Mouse (Mus musculus) midbrain, embryonic 11.5 days (tissue): ENCODE data around the gene Pnma1. TPM values are rescaled to one million over a fixed set of nuclear protein-coding genes. Genes with fewer than 3 reads are reported as not detected.

Experiments used
- ATAC-seq: fragments of 200-750 bp; cut with Nextera tagmentation; 2 replicates; pipeline ENCODE4 v1.8.0; 2017; ENCODE audit warnings: moderate TSS enrichment, moderate library complexity; ENCODE audit not compliant: low FRiP score
- DNase-seq: peaks from one replicate; pipeline ENCODE4 v3.0.0; 2015; ENCODE audit warnings: low spot score; ENCODE audit errors: missing footprints
- H3K27ac ChIP-seq: fragments of 300-500 bp; sonication (generic); 2 replicates; pipeline ENCODE4 v1.5.1; 2014; ENCODE audit warnings: low read depth, low read length
- H3K27me3 ChIP-seq: fragments of 300-500 bp; sonication (generic); 2 replicates; pipeline ENCODE4 v1.6.1; 2014; ENCODE audit warnings: mild to moderate bottlenecking, low read length, moderate library complexity, mixed read lengths; ENCODE audit not compliant: control insufficient read depth, insufficient read depth
- H3K36me3 ChIP-seq: fragments of 300-500 bp; sonication (generic); 2 replicates; pipeline ENCODE4 v1.6.1; 2014; ENCODE audit warnings: mild to moderate bottlenecking, low read length, moderate library complexity, mixed read lengths; ENCODE audit not compliant: control insufficient read depth, insufficient read depth
- H3K4me1 ChIP-seq: fragments of 300-500 bp; sonication (generic); 2 replicates; pipeline ENCODE4 v1.6.1; 2014; ENCODE audit warnings: low read length; ENCODE audit not compliant: control insufficient read depth, insufficient read depth
- H3K4me2 ChIP-seq: fragments of 300-500 bp; sonication (generic); 2 replicates; pipeline ENCODE4 v1.6.1; 2014; ENCODE audit warnings: mild to moderate bottlenecking, moderate library complexity
- H3K4me3 ChIP-seq: fragments of 300-500 bp; sonication (generic); 2 replicates; pipeline ENCODE4 v1.5.1; 2014; ENCODE audit warnings: low read depth, low read length
- H3K9ac ChIP-seq: fragments of 300-500 bp; sonication (generic); 2 replicates; pipeline ENCODE4 v1.6.1; 2014; ENCODE audit warnings: low read length
- H3K9me3 ChIP-seq: fragments of 300-500 bp; sonication (generic); 2 replicates; pipeline ENCODE4 v1.6.1; 2016; ENCODE audit warnings: low read length; ENCODE audit not compliant: control insufficient read depth
- WGBS: fragments of 180-500 bp; shearing (Covaris S2); extraction: QIAGEN DNeasy Blood & Tissue Kit; methylation state at CpG from one replicate; pipeline ENCODE4 v1.1.7; 2014; 5-methylcytosine and 5-hydroxymethylcytosine counted together
- polyA plus RNA-seq: library from polyadenylated mRNA; unstranded; fragments of >200 nt; fragmentation: Nextera tagmentation; extraction: Ambion mirVana; gene quantifications from 2 replicates; pipeline ENCODE4 v1.2.1, GENCODE M21; 2014

Pnma1 gene
- polyA plus RNA-seq, 1 experiment from 2014 or later: 3.4 TPM

DNA sequence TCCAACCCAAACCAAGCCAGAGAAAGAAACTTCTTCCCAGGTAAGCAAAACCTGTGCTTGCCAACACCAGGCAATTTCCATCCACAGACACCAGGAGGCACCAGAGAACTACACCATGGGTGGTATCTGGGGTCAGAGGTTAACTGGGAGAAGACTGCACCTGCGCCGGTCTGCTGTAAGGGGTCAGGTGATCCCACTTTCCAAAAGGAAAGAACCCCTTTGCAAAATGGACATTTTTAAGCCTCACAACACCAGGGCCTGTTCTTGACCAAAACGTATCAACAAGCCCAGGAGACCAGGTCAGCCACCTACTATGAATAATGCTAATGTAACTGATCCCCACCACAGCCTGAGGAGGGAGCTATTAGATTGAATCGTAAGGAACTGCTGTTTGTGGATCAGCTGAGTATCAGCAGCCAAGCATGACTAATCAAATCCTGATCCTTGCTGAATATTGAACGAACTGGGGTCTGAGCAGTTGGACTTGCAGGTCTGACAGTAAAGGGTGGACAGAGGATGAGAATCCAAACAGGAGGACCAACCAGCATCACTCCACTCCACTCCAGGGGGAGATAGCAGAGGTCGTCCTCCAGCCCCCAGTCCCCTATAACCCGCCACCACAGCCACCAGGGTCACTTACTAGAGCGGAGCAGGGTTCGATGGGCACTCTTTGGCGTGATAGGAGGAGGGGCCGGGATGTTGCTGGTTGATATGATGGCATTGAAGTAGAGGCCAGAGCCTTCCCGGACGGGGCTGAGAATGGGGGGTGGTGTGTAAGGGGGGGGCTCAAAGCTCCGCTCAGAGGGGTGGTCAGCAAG is 13.5 kb upstream of the Pnma1 start:
- peaks cover 3% of the 10 kb centered on the region; the same call in 1 of the 2 replicates for H3K4me1 ChIP-seq
- no peaks in the 10 kb centered on the region for H3K9me3 ChIP-seq
- H3K27ac ChIP-seq: no peak overlapping the region
- DNase-seq (peak; percentile 89), ATAC-seq (peak; percentile 55)
- 72% methylated on average over 14 of the region's 14 CpGs for WGBS
- peaks cover 3% of the 10 kb centered on the region; the same call in 1 of the 2 replicates for H3K36me3 ChIP-seq
- H3K9ac ChIP-seq: no peak overlapping the region
- no peaks in the 10 kb centered on the region for H3K27me3 ChIP-seq
- H3K4me2 ChIP-seq: no peak overlapping the region
- H3K4me3 ChIP-seq: no peak overlapping the region

DNA sequence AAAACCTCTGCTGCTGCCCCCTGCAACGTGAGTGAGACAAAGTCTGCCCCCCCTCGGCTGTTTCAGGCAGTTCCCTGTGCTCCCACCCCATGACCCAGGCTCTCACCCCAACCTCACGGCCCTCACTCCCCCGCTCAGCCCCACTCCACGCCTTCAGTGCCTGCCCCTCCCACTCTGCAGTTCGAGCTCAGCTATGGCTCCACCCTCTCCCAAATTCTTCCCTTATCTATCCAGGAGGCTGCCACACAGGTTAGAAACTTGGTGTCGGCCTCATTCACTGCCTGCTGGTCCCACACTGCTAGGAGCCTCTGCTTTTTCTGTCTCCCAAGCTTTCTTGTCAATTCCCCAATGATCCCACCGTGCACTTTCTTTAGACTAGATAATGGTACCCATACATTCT is 12.8 kb upstream of the Pnma1 start:
- H3K27ac ChIP-seq: no peak overlapping the region
- peaks cover 3% of the 10 kb centered on the region; the same call in 1 of the 2 replicates for H3K36me3 ChIP-seq
- H3K27me3 ChIP-seq: no peaks in the 10 kb centered on the region
- no peak overlapping the region for H3K4me3 ChIP-seq
- ATAC-seq: no peak
- no peak overlapping the region for H3K9ac ChIP-seq
- H3K4me1 ChIP-seq: peaks cover 3% of the 10 kb centered on the region; the same call in 1 of the 2 replicates
- H3K4me2 ChIP-seq: no peak overlapping the region
- 80% methylated on average over 8 of the region's 8 CpGs for WGBS
- no peak for DNase-seq
- no peaks in the 10 kb centered on the region for H3K9me3 ChIP-seq

DNA sequence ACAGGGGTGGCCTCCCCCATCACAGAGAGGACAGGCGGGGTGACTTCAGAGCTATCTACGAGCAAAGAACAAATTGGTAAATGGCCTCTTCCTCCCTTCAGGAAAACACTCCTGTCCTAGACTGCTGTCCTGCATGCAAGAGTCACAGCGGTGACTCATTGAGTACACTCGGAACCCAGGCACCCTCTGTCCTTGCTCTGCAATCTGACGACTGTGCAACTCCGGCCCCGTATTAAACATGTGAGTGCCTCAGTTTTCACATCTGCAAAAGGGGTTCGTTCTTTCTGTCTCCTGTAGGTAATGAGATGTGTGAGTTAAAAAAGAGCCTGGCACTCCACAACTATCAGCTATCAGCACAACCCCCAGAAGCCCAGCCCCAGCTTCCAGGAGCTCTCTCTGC is 12.2 kb upstream of the Pnma1 start:
- Histone ChIP-seq H3K36me3 (peaks cover 4% of the 10 kb centered on the region; the same call in 1 of the 2 replicates), H3K27ac (no peak overlapping the region), H3K4me3 (no peak overlapping the region), H3K27me3 (no peaks in the 10 kb centered on the region), H3K4me2 (no peak overlapping the region), H3K4me1 (peaks cover 3% of the 10 kb centered on the region; the same call in 1 of the 2 replicates), H3K9me3 (no peaks in the 10 kb centered on the region), H3K9ac (no peak overlapping the region)
- DNase-seq (no peak), ATAC-seq (no peak)
- WGBS: 94% methylated on average over 8 of the region's 8 CpGs

DNA sequence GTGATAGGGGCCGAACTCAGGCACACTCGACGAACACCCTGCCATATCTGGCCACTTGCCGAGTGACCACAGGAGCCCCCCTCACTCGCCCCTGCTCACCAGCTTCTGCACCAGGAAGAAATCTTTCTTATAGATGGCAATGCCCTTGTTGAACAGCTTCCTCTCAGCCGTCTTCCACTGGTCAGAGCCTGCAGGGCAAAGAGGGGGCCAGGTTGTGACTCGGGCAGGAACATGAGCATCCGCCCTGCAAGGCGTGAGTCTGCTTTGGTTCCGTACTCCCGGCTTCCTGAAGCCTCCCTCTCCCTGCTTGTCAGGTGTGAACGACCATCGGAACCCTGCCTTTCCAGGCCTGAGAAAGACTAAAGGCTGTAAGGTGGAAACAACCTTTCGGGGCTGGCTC is 9.9 kb upstream of the Pnma1 start:
- Histone ChIP-seq H3K4me2 (no peak overlapping the region), H3K27me3 (no peaks in the 10 kb centered on the region), H3K27ac (no peak overlapping the region), H3K4me1 (peaks cover 3% of the 10 kb centered on the region; the same call in 1 of the 2 replicates), H3K9ac (no peak overlapping the region), H3K4me3 (no peak overlapping the region), H3K9me3 (no peaks in the 10 kb centered on the region), H3K36me3 (peaks cover 5% of the 10 kb centered on the region; the same call in 1 of the 2 replicates)
- no peak for ATAC-seq
- no peak for DNase-seq
- WGBS: 93% methylated on average over 14 of the region's 14 CpGs

DNA sequence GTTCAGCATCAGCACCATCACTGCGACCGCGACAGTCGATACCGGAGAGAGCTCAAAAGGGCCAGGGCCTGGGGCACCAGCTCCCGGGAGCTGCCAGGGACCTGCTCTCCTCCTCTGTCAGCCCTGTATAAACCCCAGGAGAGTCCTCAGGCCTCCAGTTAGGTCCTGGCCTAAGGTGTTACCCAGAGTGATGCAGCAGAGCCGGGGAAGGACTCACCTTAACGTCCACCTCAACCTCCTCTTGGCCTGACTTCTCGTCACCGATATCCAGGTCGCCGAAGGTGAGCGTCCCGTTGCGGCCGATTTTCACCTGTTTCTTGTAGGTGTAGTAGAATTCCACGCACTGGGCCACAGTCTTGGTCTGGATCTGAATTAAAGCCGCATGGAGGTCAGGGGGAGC is 7.9 kb upstream of the Pnma1 start:
- H3K9ac ChIP-seq: no peak overlapping the region
- no peaks in the 10 kb centered on the region for H3K9me3 ChIP-seq
- DNase-seq (no peak), ATAC-seq (no peak)
- no peak overlapping the region for H3K27ac ChIP-seq
- WGBS: 94% methylated on average over 18 of the region's 18 CpGs
- peaks cover 5% of the 10 kb centered on the region; the same call in 1 of the 2 replicates for H3K36me3 ChIP-seq
- no peaks in the 10 kb centered on the region for H3K4me1 ChIP-seq
- H3K4me2 ChIP-seq: no peak overlapping the region
- H3K4me3 ChIP-seq: no peak overlapping the region
- H3K27me3 ChIP-seq: no peaks in the 10 kb centered on the region

DNA sequence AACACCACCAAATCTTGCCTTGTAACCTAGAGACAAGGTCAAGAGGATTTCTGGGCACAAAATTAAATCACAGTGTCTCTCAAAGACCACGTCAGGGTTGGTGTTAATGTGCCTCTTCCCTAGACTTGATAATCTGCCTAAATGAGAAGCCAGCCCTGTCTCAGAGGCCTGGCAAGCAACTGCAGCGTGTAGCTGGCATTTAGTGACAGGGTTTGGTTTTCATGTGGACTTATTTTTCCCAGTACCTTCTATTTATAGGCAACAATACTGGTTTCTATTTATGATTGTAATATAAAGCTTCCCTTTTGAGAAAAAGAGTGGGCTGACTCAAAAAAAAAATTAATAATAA is 7.2 kb upstream of the Pnma1 start:
- Histone ChIP-seq H3K4me2 (no peak overlapping the region), H3K36me3 (peaks cover 5% of the 10 kb centered on the region; the same call in 1 of the 2 replicates), H3K9ac (no peak overlapping the region), H3K4me1 (no peaks in the 10 kb centered on the region), H3K4me3 (no peak overlapping the region), H3K27ac (no peak overlapping the region), H3K27me3 (no peaks in the 10 kb centered on the region), H3K9me3 (no peaks in the 10 kb centered on the region)
- DNase-seq: no peak
- 84% methylated on average over 2 of the region's 2 CpGs for WGBS
- ATAC-seq: no peak

DNA sequence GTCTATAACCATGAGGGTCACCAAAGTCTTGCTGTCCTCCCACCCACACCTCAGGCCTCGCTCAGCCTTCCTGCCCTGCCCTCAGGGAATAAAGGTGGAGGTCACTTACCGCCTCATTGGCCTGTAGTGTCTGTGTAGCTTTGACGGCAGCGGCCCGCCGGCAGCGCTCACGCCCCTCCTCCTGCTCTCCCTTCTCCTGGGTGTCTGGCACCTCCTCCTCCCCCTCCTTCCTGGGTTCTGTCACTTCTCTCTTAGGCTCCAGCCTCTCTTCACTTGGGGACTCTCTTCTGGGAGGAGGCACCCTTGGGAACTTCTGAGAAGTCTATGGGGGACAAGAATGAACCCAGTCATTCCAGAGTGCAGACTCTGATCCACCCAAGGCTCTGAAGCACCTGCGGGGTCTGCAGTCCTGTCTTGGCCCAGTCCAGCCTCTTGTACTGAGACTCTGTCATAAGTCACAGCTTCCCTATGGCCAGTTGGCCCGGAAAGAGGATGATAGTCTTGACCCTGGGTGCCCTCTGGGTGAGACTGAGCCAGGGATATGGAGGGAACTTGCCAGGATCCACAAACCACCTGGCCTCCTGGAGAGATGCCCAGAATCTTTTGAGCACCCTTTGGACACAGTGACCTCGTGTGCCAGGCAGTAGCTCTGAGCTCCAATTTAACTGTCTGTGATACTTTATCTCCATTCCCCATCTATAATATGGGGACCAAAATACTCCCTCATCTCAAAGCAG is 6.7 kb upstream of the Pnma1 start:
- DNase-seq: no peak
- no peak overlapping the region for H3K27ac ChIP-seq
- WGBS: 80% methylated on average over 11 of the region's 11 CpGs
- H3K4me1 ChIP-seq: no peaks in the 10 kb centered on the region; the same call in 1 of the 2 replicates
- H3K9me3 ChIP-seq: no peaks in the 10 kb centered on the region
- ATAC-seq: no peak
- no peaks in the 10 kb centered on the region for H3K27me3 ChIP-seq
- H3K4me2 ChIP-seq: no peak overlapping the region
- no peak overlapping the region for H3K4me3 ChIP-seq
- H3K36me3 ChIP-seq: peaks cover 5% of the 10 kb centered on the region; the same call in 1 of the 2 replicates
- no peak overlapping the region for H3K9ac ChIP-seq

DNA sequence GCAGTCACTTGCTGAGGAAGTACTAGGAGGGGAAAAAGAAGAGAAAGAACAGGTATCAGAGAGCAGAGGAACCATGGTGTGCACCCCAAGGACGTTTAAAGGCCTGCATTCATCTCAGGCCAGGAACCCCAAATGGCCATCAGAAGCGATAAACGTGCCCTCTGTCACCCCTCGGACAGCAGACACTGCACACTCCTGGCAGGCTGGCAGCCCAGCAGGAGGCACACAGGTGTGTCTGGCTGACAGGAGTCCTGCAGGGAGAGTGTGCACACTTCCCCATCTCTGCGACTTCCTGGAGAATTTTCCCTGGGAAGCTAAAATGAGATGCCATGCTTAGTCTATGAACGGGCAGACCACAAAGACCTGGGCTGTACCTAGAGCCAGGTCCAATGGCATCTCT is 5.1 kb upstream of the Pnma1 start:
- 85% methylated on average over 6 of the region's 6 CpGs for WGBS
- H3K4me3 ChIP-seq: no peak overlapping the region
- H3K27me3 ChIP-seq: no peaks in the 10 kb centered on the region
- no peak overlapping the region for H3K9ac ChIP-seq
- no peak overlapping the region for H3K27ac ChIP-seq
- DNase-seq (no peak), ATAC-seq (no peak)
- no peak overlapping the region for H3K4me2 ChIP-seq
- peaks cover 2% of the 10 kb centered on the region; the same call in 1 of the 2 replicates for H3K36me3 ChIP-seq
- no peaks in the 10 kb centered on the region for H3K9me3 ChIP-seq
- peaks cover 9% of the 10 kb centered on the region for H3K4me1 ChIP-seq
